Mouse (Mus musculus) embryonic fibroblast, embryonic 13.5 days (primary cell): Measurements from ENCODE around the gene Pbp2. TPM values are rescaled to one million over a fixed set of nuclear protein-coding genes. Genes with fewer than 3 reads are reported as not detected.

Experiments
- H3K27ac ChIP-seq: 2 replicates; pipeline ENCODE4 v1.5.1; 2012; ENCODE audit warnings: low read length, control low read depth, inconsistent platforms; ENCODE audit not compliant: insufficient read depth
- H3K4me1 ChIP-seq: 2 replicates; pipeline ENCODE4 v1.6.1; 2011; ENCODE audit warnings: low read length; ENCODE audit not compliant: control insufficient read depth, insufficient read depth
- H3K4me3 ChIP-seq: 2 replicates; pipeline ENCODE4 v1.5.1; 2011; ENCODE audit warnings: mild to moderate bottlenecking, control low read depth, low read length; ENCODE audit not compliant: insufficient read depth
- CTCF ChIP-seq: IDR thresholded peaks from 2 replicates; pipeline ENCODE4 v1.5.1; 2011; ENCODE audit warnings: mild to moderate bottlenecking, control low read depth, low read length, moderate library complexity, borderline replicate concordance; ENCODE audit not compliant: insufficient read depth
- POLR2A ChIP-seq: IDR thresholded peaks from 2 replicates; pipeline ENCODE4 v1.6.1; 2011; ENCODE audit warnings: low read depth, mild to moderate bottlenecking, control low read depth, low read length, moderate library complexity
- polyA plus RNA-seq: library from polyadenylated mRNA; stranded (reverse); fragments of >200 nt; gene quantifications from 2 replicates; pipeline ENCODE4 v1.2.4, GENCODE M21; 2011; ENCODE audit warnings: low read depth; ENCODE audit not compliant: missing spikeins, insufficient read length

The Pbp2 gene
- polyA plus RNA-seq, 1 experiment, result 1.1 TPM

GRCm38 (mm10) chr6:135279856-135280255 is 30.3 kb downstream of the Pbp2 start:
- TF ChIP-seq POLR2A (no peak), CTCF (no peak)
- no peak overlapping the region for H3K27ac ChIP-seq

GRCm38 (mm10) chr6:135279286-135279685 is 30.9 kb downstream of the Pbp2 start:
- TF ChIP-seq POLR2A (no peak), CTCF (no peak)
- H3K4me3 ChIP-seq, result no peak overlapping the region
- H3K4me1 ChIP-seq, result no peaks in the 10 kb centered on the region
- H3K27ac ChIP-seq, result no peak overlapping the region

More at GRCm38 (mm10) chr6:135279856-135280255, 30.3 kb downstream of the Pbp2 start:
- Histone ChIP-seq H3K4me3 (no peak overlapping the region), H3K4me1 (no peaks in the 10 kb centered on the region)

- Histone ChIP-seq H3K4me1 (no peaks in the 10 kb centered on the region), H3K4me3 (no peak overlapping the region), H3K27ac (no peak overlapping the region)
- TF ChIP-seq POLR2A (no peak), CTCF (no peak)
Measured at GRCm38 (mm10) chr6:135278302-135278701, 31.9 kb downstream of the Pbp2 start.

GRCm38 (mm10) chr6:135276474-135277295 is 33.5 kb downstream of the Pbp2 start:
- TF ChIP-seq POLR2A, result no peak
- no peak for TF ChIP-seq CTCF
- Histone ChIP-seq H3K4me1 (no peaks in the 10 kb centered on the region; the same call in 1 of the 2 replicates), H3K4me3 (no peak overlapping the region), H3K27ac (peak overlapping the region; percentile 13; the same call in 1 of the 2 replicates)

- TF ChIP-seq POLR2A, result no peak
- TF ChIP-seq CTCF, result no peak
- H3K27ac ChIP-seq, result no peak overlapping the region
Measured at GRCm38 (mm10) chr6:135275231-135275630, 35.0 kb downstream of the Pbp2 start.

GRCm38 (mm10) chr6:135273066-135273465 is 37.1 kb downstream of the Pbp2 start:
- TF ChIP-seq CTCF (no peak), POLR2A (no peak)
- Histone ChIP-seq H3K4me1 (no peaks in the 10 kb centered on the region; the same call in 1 of the 2 replicates), H3K27ac (no peak overlapping the region), H3K4me3 (no peak overlapping the region)

More at GRCm38 (mm10) chr6:135275231-135275630, 35.0 kb downstream of the Pbp2 start:
- H3K4me1 ChIP-seq, result no peaks in the 10 kb centered on the region; the same call in 1 of the 2 replicates
- H3K4me3 ChIP-seq, result no peak overlapping the region

- H3K4me3 ChIP-seq, result no peak overlapping the region
- no peak for TF ChIP-seq CTCF
- no peak for TF ChIP-seq POLR2A
- no peak overlapping the region for H3K27ac ChIP-seq
- no peaks in the 10 kb centered on the region; the same call in 1 of the 2 replicates for H3K4me1 ChIP-seq
Measured at GRCm38 (mm10) chr6:135271761-135272160, 38.4 kb downstream of the Pbp2 start.

- Histone ChIP-seq H3K27ac (no peak overlapping the region), H3K4me3 (no peak overlapping the region), H3K4me1 (peaks cover 5% of the 10 kb centered on the region)
- TF ChIP-seq CTCF (no peak), POLR2A (no peak)
Measured at GRCm38 (mm10) chr6:135269626-135270025, 40.6 kb downstream of the Pbp2 start.

GRCm38 (mm10) chr6:135268392-135268791 is 41.8 kb downstream of the Pbp2 start:
- TF ChIP-seq CTCF (no peak), POLR2A (no peak)

GRCm38 (mm10) chr6:135267221-135267620 is 43.0 kb downstream of the Pbp2 start:
- Histone ChIP-seq H3K4me3 (no peak overlapping the region), H3K4me1 (peaks cover 5% of the 10 kb centered on the region), H3K27ac (no peak overlapping the region)
- TF ChIP-seq CTCF, result no peak
- TF ChIP-seq POLR2A, result no peak

More at GRCm38 (mm10) chr6:135268392-135268791, 41.8 kb downstream of the Pbp2 start:
- Histone ChIP-seq H3K27ac (no peak overlapping the region), H3K4me1 (peaks cover 5% of the 10 kb centered on the region), H3K4me3 (no peak overlapping the region)
